Mouse (Mus musculus) layer of hippocampus, adult 18-20 months (tissue): Measurements from ENCODE around the gene Psmd13. TPM values are rescaled to one million over a fixed set of nuclear protein-coding genes. Genes with fewer than 3 reads are reported as not detected.
"Not testable (repeated sequence)": the region's sequence is repeated elsewhere in the genome, so short reads cannot be mapped to it uniquely, and the experiment has no call there.

Experiments
- DNase-seq, 2 experiments: peaks; one replicate each; pipeline ENCODE4 v3.0.0; 2022; ENCODE audit warnings: low spot score in 2 of 2
- total RNA-seq, 2 experiments: library from RNA; stranded (reverse); gene quantifications; 2 replicates each; pipeline ENCODE4 v1.2.3; 2021

Psmd13 gene
- total RNA-seq, 2 experiments from 2014 or later = 104 to 112 TPM

DNA sequence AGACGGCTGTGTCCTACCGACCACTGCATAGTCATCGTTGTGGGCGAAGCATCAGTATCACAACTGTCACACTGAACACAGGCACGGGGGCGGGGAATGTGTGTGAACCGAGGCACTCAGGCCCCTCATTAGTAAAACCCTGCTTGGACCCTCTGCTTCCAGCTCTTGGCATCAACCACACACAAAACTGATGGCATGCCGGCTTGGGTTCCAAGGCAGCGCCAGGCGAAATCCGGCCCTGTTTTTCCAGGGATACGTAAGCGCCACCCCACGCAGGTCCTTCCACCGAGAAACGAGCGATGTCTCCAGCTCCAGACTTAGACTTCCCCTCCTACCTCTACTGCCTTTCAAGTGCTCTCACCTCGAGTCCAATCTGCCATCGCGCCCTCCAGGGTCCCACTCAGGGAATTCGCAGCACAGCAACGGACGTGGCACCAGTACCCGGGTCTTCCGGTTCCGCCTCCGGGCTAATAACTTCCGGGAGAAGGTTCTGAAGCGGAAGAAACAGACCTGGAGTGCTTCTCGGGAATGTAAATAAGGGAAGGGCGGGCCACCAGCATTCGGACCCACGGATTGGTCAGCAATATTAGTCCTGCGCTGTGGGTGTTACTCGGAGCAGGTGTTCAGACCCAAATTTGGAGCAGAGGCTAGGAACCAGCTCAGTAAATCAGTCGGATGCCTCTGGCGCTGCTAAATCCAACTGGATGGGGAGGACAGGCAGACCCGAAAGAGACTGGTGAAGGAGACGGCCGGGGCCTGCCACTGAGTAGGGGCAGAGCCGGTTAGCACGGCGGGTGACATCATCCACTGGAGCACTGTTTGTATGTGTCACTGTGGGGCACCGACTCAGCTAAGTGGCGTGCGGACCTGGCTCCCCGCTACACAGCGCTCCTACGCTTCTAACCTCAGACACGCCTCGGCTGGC, 25.6 kb upstream of the Psmd13 start, which contains the start of gene Gm45785:
TSS of gene Gm45785 (minus strand) at position 472 of the 925 bp plus-strand sequence.
- peak; percentile 79 to 92 for DNase-seq

DNA sequence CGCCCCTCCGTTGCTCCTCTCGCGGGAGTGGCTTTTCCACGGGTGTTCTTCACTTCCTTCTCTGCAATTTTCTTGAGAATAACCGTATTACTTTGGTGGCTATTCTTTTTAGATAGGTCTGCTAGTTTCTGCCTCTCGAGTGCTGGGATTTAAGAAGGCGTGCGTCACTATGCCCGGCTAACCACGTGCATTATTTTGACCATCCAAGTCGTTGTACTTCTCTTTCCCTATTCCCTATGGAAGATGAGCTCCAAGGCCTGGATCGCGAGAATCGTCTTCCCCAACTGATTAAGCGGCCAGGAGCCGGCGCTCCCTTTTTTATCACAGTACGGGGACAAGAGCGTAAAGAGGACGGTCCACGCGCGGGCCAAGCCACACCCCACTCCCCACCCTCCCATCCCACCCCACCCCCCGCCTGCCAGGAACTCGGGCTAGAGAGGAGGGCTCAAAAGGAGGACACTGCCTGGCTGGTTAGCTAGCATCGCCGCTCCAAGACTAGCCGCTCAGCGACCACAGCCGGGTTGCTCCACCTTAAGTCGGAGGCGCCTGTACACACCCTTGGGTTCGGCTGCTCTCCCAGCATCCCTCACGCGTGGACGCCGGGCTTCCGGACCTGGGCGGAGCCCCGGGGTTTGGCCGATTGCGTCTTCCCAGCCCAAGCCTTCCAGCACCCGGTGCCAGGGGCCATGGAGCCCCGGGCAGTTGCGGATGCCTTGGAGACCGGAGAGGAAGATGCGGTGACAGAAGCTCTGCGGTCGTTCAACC, 24.8 kb upstream of the Psmd13 start, which contains the start of gene Ric8a:
TSS of gene Ric8a (plus strand) at position 173 of the 765 bp plus-strand sequence.
- peak; percentile 84 to 91 for DNase-seq

DNA sequence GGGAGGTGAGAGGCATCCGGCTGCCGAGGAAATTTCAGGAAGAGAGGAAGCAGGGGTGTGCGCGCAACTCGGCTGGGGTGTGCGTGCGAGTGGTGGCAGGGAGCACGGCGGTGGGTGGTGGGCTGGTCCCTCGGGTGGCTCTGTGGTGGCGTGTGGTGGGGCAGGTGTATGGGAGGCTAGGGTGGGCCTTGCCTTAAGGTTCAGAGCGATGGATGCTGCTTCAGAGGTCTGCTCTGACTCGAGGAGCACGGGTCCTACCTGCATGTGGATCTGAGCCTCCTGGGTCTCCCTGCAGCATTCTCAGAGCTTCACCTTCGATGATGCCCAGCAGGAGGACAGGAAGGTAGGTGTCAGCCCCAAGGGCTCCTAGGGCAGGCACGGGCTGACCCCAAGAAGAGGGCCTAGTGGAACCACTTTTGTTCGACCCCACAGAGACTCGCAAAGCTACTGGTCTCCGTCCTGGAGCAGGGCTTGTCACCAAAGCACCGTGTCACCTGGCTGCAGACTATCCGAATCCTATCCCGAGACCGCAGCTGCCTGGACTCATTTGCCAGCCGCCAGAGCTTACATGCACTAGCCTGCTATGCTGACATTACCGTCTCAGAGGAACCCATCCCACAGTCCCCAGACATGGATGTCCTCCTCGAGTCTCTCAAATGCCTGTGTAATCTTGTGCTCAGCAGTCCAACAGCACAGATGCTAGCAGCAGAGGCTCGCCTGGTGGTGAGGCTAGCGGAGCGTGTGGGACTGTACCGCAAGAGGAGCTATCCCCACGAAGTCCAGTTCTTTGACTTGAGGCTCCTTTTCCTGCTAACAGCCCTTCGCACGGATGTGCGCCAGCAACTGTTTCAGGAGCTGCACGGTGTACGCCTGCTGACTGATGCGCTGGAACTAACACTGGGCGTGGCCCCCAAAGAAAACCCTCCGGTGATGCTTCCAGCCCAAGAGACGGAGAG, 23.9 kb upstream of the Psmd13 start, which contains the start of gene Bet1l:
TSS of gene Bet1l (minus strand) at position 28 of the 956 bp plus-strand sequence.
- no peak for DNase-seq

DNA sequence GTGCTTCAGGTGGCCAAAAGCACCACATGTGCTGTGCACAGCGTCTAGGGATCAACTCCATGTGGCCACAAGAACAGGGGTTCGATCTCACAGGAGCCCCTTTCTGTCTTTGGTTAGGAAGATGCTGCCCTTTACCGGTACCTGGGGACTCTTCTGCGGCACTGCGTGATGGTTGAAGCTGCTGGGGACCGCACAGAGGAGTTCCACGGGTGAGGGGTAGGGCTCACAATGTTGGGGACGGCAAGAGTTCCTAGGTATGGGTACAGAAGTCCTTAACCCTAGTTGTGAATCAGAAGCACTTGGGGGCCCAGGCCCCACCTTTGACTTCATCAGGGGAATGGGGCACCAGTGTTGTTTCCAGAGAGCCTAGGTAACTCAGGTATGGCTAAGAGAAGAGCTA, 23.0 kb upstream of the Psmd13 start:
- DNase-seq = no peak

DNA sequence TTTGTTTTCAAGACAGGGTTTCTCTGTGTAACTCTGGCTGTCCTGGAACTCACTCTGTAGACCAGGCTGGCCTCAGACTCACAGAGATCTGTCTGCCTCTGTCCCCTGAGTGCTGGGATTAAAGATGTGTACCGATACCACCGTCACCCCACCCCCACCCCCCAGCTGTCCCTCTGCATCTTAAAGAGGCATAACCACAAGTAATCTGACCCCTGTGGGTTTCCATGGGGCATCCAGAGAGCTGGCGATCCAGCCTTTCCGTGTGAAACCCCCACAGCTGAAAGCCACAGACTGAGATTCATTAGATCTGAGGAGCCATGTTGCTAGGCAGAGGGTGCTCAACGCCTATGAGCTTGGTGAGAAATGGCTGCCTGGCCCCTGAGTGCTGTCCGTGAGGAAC, 21.8 kb upstream of the Psmd13 start:
- no peak for DNase-seq

DNA sequence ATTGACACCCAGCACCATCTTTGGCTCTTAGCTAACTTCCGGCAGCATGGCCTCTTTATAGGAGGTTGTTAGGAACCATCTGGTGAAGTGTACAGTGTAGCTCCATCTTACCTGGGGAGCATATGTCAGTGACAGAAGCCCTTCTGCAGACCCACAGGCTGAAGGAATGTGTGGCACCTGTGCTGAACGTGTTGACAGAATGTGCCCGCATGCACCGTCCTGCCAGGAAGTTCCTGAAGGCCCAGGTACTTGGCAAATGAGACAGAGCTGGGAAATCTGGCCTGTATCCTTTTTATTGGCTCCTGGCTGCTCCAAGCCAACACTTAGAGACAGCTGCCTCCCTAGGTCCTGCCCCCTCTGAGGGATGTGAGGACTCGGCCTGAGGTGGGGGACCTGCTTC, 21.0 kb upstream of the Psmd13 start:
- no peak for DNase-seq

DNA sequence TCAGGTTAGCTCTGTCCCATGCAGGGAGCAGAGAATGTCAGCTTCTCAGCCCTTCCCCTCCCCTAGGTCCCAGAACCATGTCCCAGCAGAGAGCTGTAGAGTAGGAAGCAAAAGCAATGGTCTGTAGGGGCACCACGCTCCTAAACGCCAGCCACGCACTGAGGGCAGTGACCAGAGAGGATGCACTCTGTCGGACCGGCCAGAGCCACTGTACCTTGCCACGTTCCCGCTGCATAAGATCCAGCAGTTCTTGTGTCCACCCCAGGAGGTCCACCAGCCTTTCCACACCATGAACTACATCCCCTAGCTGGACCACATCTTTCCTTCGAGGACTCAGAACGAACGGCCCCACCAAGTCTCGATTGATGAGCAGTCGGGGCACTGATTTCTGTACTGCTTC, 17.0 kb upstream of the Psmd13 start:
- no peak for DNase-seq

DNA sequence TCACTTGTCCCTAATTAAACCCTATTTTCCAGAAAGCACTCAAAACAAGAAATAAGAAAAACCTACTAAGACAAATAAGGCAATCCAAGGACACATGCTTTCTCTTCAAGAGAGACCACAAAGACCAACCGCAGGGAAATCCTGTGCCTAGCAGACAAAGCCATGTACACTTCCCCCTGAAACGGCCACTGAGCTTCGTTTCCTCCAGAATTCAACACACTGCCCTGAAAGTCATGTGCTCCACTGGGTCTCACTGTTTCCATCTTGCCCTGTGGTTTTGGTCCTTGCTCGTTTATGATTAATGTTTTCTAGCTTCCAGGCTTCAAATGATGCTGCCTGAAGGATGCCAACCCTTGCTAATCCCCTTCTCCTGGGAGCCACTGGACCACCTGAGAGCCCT, 7.5 kb upstream of the Psmd13 start:
- no peak for DNase-seq

DNA sequence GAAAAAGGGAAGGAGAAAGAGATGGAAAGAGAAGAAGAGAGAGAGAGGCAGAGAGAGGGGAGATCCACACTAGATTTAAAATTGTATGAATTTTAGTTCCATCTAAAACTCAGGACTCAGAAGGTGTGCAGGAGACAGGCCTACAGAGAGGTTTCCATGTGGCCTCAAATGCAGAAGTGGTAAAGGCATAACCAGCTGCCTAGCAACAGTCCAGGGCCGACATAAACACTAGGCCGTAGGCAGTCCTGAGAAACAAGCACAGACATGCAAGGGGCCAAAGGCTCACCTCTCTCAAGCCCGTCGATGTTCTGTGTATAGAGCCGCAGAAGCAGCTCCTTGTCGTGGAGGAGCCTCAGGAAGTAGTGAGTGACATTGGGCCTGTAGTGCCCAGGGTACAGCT, 4.4 kb upstream of the Psmd13 start:
- DNase-seq = no peak

DNA sequence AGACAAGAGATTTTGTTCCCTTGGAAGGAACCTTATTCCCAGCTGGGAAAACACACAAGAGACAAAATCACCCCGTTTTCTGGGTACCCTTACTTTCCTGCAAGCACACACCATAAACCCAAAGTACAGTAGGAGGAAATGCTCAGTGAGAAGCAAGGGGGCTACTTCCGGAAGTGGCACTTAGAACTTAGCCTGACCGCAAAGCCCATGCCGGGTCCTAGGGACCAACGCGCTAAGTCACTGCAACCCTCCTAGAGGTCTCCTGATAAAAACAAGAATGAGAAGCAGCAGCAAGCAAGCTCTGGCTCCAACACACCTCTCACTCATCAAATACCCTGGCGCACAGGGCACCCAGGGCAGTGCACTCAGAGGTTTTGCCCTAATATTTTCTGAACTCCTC, 2.4 kb upstream of the Psmd13 start:
- no peak for DNase-seq

DNA sequence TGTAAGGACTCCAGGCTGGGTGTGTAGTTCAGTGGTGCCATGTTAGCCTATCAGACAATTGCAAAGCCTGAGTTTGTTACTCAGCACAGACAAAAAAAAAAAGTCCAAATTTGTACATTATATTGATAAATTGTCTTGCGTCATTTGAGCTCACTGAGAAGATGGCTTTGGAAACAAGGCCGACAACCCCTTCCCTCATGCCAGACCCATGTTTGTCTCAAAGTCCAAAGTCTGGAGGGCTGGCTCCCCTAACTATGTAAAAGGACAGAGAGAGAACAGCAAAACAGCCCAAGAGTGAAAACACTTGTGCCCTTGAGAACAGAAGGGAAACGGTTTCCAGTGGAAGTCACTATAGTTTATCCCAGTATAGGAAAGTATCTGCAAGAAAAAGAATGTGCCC, 1.3 kb upstream of the Psmd13 start:
- no peak for DNase-seq

DNA sequence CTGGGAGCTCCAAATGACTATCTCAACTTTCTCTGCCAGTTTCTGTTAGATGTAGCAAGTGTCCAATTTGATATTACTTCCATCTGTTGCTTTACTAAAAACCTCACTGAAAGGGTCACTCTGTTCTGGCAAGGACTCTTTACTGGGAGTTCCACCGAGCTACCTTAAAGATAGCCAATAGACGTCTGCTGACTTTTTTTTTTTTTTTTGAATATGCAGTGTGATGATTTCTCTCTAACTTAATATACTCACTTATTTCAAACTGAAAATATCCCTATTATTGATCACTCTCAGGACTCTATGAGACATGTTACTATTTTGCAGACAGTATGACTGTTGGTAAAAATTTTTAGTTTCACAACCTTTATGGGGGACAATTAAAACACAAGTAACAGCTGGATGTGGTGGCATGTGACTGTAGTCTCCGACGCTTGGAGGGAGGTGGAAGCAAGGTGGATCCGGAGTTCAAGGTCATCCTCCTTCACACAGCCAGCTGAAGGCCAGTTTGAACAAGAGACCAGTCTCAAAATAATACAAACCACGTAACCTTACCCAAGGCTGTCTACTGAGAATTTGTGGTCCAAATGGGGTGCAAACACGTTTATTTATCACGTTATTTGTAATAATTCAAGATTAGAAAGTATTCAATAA, 778 bp upstream of the Psmd13 start:
- DNase-seq = no peak

DNA sequence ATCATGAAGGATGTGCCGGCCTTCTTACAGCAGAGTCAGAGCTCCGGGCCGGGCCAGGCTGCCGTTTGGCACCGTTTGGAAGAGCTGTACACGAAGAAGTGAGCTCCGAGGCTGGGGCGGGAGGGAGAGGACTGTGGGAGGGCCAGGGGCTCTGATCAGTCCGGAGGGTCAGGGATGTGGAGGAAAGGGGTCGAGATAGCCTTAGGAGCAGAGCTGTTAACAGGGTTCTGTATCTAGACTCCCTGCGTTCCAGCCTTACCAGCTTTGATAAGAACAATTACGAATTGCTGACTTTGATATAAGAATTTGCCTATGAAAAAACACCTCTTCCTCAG, 668 bp downstream of the Psmd13 start:
- DNase-seq = no peak

DNA sequence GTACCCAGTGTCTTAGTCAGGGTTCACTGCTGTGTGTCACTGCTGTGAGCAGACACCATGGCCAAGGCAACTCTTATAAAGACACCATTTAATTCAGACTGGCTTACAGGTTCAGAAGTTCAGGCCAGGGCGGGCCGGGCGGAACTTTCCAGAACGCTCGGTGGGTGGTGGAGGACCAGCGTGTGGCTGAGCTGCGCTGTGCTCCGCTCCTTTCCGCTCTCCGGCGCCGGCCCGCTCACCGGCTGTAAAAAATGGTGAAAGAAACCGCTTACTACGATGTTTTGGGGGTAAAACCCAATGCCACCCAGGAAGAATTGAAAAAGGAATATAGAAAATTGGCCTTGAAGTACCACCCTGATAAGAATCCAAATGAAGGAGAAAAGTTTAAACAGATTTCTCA, 8.9 kb downstream of the Psmd13 start:
- DNase-seq = not testable (repeated sequence)

DNA sequence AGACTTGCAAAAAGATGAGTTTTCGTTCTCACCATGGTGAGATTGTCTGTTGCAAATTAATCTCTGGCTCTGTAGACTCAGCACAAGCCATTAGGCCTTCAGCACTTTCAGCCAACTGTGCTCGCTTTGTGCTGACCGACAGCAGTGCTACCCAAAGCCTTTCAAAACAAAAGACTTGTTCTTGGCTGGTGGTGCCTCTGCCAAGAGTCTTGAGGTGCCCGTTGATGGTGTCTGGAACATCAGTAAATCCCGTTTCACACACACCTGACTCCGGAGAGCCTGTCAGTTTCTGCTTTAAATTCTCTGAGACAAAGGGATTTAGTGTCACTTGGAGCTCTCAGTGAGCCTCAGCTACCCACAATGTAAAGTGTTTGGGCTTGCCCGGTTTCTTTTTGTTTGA, 12.3 kb downstream of the Psmd13 start:
- DNase-seq = no peak

DNA sequence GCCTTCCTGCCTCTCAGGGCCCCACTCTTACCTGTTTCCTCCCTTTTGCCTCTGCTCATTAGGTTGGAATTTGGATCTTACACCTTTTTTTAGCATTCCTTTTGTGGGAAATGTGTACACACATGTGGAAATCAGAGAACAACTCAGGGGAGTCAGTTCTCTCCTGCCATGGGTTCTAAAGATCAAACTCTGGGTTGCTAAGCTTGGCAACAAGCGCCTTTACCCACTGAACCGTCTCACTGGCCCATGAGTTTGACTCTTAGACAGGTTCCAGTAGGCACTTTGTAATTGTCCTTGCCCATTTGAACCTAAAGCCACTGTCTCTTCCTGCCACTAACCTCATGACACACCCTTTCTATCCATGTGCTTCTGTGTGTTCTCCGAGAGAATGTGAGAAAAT, 12.8 kb downstream of the Psmd13 start:
- no peak for DNase-seq

DNA sequence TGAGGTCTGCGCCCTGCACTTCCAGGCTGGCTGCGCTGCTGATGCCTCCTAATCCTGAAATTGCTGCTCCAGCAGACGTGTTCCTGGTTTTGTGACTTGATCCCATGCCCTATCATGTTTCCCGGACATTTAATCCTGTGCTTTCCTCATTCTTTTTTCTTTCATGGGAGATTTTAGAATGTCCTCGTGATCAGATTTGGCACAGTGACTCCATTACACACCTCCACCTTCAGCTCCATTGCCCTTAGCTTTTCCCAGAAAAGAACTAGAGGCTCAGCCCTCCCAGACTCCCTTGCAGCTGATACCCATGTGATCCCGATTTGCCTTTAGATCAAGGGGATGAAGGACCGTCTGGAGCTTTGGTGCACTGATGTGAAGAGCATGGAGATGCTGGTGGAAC, 16.1 kb downstream of the Psmd13 start:
- no peak for DNase-seq

DNA sequence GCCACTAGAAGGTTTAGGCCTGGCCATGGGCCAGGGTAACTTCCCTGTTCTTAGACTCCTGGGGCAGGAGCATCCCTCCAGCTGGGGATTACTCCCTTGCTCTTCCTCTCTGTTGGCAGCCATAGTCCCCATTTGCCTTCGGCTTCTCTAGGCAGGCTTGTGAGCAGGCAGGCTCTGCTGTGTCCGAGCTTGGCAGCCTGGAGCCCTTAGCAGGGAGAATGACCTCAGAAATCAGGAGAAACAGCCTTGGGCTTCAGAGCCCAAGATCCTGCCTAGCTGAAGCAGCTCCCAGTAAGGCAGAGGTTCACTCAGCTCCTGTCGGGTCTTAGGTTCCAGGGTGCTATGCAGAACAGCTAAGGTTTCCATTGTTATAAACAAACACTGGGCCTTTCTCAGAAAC, 17.4 kb downstream of the Psmd13 start:
- DNase-seq = no peak

DNA sequence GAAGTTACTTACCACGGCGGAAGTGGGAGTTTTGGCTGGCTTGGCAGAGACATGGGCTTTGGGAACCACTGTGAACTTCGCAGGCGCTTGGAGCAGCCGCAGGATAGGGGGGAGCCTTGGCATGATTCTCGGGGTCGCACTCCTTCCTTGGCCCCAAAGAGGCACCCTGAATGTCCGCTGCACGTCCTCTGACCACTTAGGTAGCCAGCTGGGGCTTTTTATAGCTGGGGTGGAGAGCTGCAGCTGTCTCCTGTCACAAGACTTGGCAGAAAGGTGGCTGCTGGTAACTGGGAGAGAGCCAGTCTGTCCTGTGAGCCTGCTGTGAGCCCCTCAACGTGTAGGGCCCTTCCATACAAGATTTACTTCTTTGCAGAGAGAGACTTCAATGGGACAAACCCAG, 18.5 kb downstream of the Psmd13 start, which contains the start of gene Cox8b:
TSS of gene Cox8b (minus strand) at position 227 of the 400 bp plus-strand sequence.
- DNase-seq = no peak

DNA sequence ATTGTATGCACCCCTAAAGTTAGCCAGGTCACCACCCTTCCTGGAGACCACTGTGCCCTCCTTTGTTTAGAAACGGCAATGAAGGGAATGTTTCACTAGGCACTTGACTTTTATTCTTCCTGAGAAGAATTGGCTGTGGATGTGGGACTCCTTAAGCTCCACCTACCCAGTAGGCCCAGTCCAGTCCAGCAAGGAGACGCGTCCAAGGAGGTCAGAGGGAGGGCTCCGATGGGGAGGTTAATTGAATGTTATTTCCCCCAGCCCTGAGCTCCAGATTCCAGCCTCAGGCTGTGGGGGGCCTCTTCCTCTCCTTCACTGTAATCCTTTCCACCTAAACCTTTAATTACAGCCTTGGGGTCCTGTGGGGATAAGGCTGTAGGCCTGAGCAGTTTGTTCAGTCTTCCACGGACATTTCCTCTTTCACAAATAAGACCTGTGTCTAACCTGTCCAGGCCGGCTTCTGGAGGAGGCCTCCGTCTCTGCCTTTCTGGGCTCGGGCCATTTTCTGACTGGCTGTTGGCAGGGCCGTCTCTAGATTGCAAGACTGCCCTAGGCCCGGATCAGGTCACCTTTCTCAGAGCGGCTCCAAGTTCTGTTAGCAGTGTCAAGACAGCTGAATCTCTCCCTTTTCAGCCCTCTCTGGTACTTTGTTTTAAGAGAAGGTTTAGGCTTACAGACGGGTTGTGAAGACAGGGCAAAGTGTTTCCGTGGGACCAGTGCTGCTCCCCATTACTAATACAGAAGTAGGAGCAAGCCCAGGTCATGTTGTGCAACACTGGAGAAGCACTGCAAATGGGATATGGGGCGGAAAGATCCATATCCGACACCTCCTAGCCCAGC, 20.5 kb downstream of the Psmd13 start:
- no peak for DNase-seq
